Mouse (Mus musculus): ENCODE measurements around the gene Mlx.
A peak's percentile ranks its signal among the peaks of the same experiment; 100 is the strongest.

The Mlx gene

GRCm38 (mm10) chr11:101065002-101065401, 22.1 kb upstream of the Mlx start:
- no peak for DNase-seq (ENCODE audit: low spot score in 2 of 2)

GRCm38 (mm10) chr11:101066549-101067412, 20.3 kb upstream of the Mlx start:
- peak; percentile 79 to 83 for DNase-seq (ENCODE audit: low spot score in 2 of 2)

GRCm38 (mm10) chr11:101069391-101070188, 17.5 kb upstream of the Mlx start, which contains the start of gene Naglu:
Gene Naglu, plus strand, starts transcription at chr11:101070012.
- DNase-seq (ENCODE audit: low spot score in 2 of 2): peak; percentile 90 to 96

- no peak for DNase-seq (ENCODE audit: low spot score in 2 of 2)
Observed at GRCm38 (mm10) chr11:101070189-101070527, 16.9 kb upstream of the Mlx start.

GRCm38 (mm10) chr11:101070987-101071386, 16.1 kb upstream of the Mlx start:
- no peak for DNase-seq (ENCODE audit: low spot score in 2 of 2)

GRCm38 (mm10) chr11:101071810-101072428, 15.2 kb upstream of the Mlx start:
- no peak for DNase-seq (ENCODE audit: low spot score in 2 of 2)

- no peak for DNase-seq (ENCODE audit: low spot score in 2 of 2)
Observed at GRCm38 (mm10) chr11:101078121-101078520, 9.0 kb upstream of the Mlx start, which contains the start of gene Hsd17b1. Gene Hsd17b1, plus strand, starts transcription at chr11:101078411.

GRCm38 (mm10) chr11:101079746-101080145, 7.3 kb upstream of the Mlx start:
- DNase-seq (ENCODE audit: low spot score in 2 of 2): no peak

- no peak for DNase-seq (ENCODE audit: low spot score in 2 of 2)
Observed at GRCm38 (mm10) chr11:101080421-101080820, 6.7 kb upstream of the Mlx start.

- DNase-seq (ENCODE audit: low spot score in 2 of 2): no peak
Observed at GRCm38 (mm10) chr11:101081659-101082058, 5.4 kb upstream of the Mlx start.

GRCm38 (mm10) chr11:101082208-101083082, 4.6 kb upstream of the Mlx start, which contains the start of gene Coasy:
Gene Coasy, plus strand, starts transcription at chr11:101082565.
- DNase-seq (ENCODE audit: low spot score in 2 of 2): peak; percentile 75 to 82

GRCm38 (mm10) chr11:101083083-101083697, 3.9 kb upstream of the Mlx start:
- DNase-seq (ENCODE audit: low spot score in 2 of 2): peak in 1 of 2 experiments; percentile 45

GRCm38 (mm10) chr11:101084246-101084645, 2.8 kb upstream of the Mlx start:
- DNase-seq (ENCODE audit: low spot score in 2 of 2): no peak

GRCm38 (mm10) chr11:101084811-101085210, 2.3 kb upstream of the Mlx start:
- no peak for DNase-seq (ENCODE audit: low spot score in 2 of 2)

- no peak for DNase-seq (ENCODE audit: low spot score in 2 of 2)
Observed at GRCm38 (mm10) chr11:101085617-101086322, 1.3 kb upstream of the Mlx start.

GRCm38 (mm10) chr11:101086323-101086674, 778 bp upstream of the Mlx start:
- DNase-seq (ENCODE audit: low spot score in 2 of 2): no peak

GRCm38 (mm10) chr11:101087682-101088055, 592 bp downstream of the Mlx start:
- DNase-seq (ENCODE audit: low spot score in 2 of 2): no peak

- no peak for DNase-seq (ENCODE audit: low spot score in 2 of 2)
Observed at GRCm38 (mm10) chr11:101089931-101090330, 2.9 kb downstream of the Mlx start.

- DNase-seq (ENCODE audit: low spot score in 2 of 2): no peak
Observed at GRCm38 (mm10) chr11:101094930-101095313, 7.8 kb downstream of the Mlx start.

All from urinary bladder, postnatal 36 days (tissue).